Mouse (Mus musculus): ENCODE results near the gene Zer1.
"Not testable (repeated sequence)": the region's sequence is repeated elsewhere in the genome, so short reads cannot be mapped to it uniquely, and the experiment has no call there.

Gene Zer1

GRCm38 (mm10) chr2:30077502-30078348, 46.7 kb downstream of the Zer1 start, which contains the start of gene Pkn3:
Pkn3 (plus strand) TSS chr2:30077684.
- peak; percentile 95 for DNase-seq (ENCODE audit: low read depth, low spot score)

DNA sequence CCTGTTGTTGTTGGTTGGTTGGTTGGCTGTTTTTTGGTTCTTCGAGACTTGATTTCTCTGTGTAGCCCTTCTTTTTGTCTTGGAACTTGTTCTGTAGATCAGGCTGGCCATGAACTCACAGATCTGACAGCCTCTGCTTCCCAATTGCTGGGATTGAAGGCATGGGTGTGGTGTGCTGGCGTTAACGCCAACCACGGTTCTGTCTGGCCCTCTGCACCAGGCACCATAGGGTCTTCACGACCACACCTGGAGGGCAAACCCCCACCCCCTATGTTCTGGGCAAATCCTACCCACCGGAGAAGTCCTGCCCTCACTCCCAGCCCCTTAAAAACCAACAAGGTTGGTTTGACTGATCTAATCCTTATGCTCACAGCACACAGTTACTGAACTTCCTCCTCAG, 47.4 kb downstream of the Zer1 start:
- DNase-seq (ENCODE audit: low read depth, low spot score), result peak; percentile 61

GRCm38 (mm10) chr2:30076439-30076838, 47.9 kb downstream of the Zer1 start:
- peak; percentile 50 for DNase-seq (ENCODE audit: low read depth, low spot score)

DNA sequence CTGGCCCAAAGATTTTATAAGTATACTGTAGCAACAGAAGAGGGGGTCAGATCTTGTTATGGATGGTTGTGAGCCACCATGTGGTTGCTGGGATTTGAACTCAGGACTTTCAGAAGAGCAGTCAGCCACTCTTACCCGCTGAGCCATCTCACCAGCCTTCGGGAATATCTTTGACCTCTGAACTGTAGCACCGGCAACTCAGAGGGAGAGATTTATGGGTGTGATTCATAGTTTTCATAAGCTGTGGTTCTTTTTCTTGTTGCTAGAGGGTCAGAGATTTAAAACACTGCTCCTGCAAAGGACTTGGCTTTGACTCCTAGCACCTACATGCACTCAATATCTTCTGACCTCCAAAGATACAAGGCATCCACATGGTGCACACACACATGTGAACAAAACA, 48.8 kb downstream of the Zer1 start:
- DNase-seq (ENCODE audit: low read depth, low spot score), result peak; percentile 49

- peak; percentile 49 for DNase-seq (ENCODE audit: low read depth, low spot score)
Measured at GRCm38 (mm10) chr2:30073285-30073684, 51.1 kb downstream of the Zer1 start.

GRCm38 (mm10) chr2:30072875-30073274, 51.5 kb downstream of the Zer1 start:
- no peak for DNase-seq (ENCODE audit: low read depth, low spot score)

DNA sequence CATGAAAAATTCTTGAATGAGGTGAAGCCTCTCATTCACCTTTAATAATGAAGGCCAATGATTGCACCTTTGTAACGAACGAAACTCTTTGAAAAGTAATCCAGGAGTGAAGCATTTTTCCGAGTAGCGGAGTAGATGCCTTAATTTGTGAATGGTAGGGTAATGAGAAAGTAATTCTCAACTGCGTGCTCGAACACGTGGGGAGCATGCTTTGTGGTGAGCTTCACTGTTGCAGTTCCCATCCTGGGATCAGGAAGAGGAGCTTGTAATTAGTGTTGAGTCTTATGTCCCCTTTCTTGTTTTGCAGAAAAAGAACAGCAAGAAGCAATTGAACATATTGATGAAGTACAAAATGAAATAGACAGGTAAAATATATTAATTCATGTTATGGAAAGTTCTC, 56.4 kb downstream of the Zer1 start:
- DNase-seq (ENCODE audit: low read depth, low spot score), result no peak

GRCm38 (mm10) chr2:30067031-30067888, 57.1 kb downstream of the Zer1 start:
- DNase-seq (ENCODE audit: low read depth, low spot score), result peak; percentile 75

- peak; percentile 95 for DNase-seq (ENCODE audit: low read depth, low spot score)
Measured at GRCm38 (mm10) chr2:30066046-30066901, 58.1 kb downstream of the Zer1 start.

DNA sequence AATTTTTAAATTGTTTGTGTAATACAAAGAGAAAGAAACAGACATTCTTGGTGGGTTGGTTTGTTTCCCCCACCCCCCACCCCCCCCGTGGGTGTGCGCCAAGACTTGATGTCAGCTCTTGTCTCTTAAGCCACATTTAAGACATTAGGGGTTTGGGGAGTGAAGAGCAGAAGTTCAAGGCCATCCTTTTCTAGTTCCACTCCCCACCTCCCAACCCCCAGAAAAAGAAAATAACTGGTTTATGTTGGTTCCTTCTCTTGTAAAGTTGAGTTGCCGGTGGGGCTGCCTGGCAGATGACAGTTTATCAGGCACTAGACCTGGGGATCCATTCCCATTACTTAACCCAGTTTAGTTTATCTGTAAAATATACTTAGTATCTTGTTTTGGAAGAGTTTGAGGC, 60.1 kb downstream of the Zer1 start:
- no peak for DNase-seq (ENCODE audit: low read depth, low spot score)

DNA sequence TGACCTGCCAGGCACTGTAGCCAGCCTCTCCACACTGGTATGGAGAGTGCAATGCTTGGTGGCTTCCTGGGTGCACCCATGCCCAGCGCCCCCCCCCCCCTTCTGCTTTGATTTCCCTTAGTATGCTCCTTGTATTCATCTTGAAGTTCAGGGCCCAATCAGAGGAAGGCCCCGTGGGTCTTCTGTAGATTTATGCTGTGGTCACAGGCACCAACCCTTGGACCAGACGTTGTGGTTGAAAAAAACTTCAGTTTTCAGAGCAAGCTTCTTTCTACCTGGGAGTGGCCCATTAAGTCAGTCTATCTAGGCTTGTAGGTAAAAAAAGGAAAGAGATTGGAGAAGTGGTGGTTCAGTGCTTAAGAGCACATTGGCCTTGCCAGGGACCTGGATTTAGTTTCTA, 60.6 kb downstream of the Zer1 start:
- DNase-seq (ENCODE audit: low read depth, low spot score), result no peak

GRCm38 (mm10) chr2:30063235-30063634, 61.1 kb downstream of the Zer1 start:
- peak; percentile 73 for DNase-seq (ENCODE audit: low read depth, low spot score)

GRCm38 (mm10) chr2:30062249-30063093, 61.9 kb downstream of the Zer1 start:
- DNase-seq (ENCODE audit: low read depth, low spot score), result peak; percentile 90

- peak; percentile 99 for DNase-seq (ENCODE audit: low read depth, low spot score)
Measured at GRCm38 (mm10) chr2:30061215-30062166, 62.9 kb downstream of the Zer1 start.

DNA sequence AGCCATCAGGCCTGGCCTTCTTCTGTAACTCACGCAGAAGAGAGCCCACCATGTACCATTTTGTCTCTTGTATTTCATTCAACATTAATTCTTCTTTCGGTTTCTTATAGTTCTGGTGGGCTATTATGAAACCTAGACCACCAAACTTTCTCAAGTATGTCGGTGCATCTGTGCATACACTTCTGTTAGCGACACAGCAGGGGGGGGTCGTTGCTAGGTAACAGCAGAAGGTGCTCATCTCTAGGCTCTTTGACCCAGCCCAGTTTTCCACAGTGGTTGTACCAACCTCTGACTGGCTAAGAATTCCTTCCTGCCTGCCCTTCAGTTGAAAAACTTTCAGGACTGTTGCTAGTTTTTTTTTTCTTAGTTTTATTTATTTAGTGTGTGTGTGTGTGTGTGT, 66.0 kb downstream of the Zer1 start:
- DNase-seq (ENCODE audit: low read depth, low spot score), result peak; percentile 94

GRCm38 (mm10) chr2:30057223-30057904, 67.0 kb downstream of the Zer1 start, which contains the start of gene Set:
Set (plus strand) TSS chr2:30057378.
- DNase-seq (ENCODE audit: low read depth, low spot score), result peak; percentile 96

DNA sequence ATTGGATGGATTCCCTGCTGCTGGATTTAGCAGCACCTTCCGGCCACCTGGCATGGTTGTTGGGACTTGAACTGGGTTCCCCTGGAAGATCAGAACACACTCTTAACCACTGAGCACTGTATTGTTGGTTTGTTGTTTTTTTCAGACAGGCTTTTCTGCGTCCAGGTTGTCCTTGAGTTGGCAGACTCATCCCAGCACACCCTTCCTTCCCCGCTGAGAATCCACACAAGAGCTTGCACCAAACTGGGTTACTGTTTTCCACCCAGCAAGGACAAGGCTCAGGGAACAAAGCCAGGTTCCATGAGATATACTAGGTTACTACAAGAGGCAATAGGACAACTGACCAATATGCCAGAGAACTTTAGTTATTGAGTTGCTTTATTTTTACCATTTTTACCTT, 67.6 kb downstream of the Zer1 start:
- peak; percentile 59 for DNase-seq (ENCODE audit: low read depth, low spot score)

- not testable (repeated sequence) for DNase-seq (ENCODE audit: low read depth, low spot score)
Measured at GRCm38 (mm10) chr2:30055310-30055709, 69.1 kb downstream of the Zer1 start.

Measured in R1 (cell line).